Mouse (Mus musculus) lung, embryonic 16.5 days (tissue): ENCODE results near the gene Mapkapk2. TPM values are rescaled to one million over a fixed set of nuclear protein-coding genes. Genes with fewer than 3 reads are reported as not detected.

Experiments used
- ATAC-seq: fragments of 200-750 bp; cut with Nextera tagmentation; 2 replicates; pipeline ENCODE4 v1.8.0; 2017; ENCODE audit warnings: low read depth, mild to moderate bottlenecking, moderate library complexity
- H3K27ac ChIP-seq: fragments of 300-500 bp; sonication (generic); 2 replicates; pipeline ENCODE4 v1.5.1; 2014; ENCODE audit warnings: mild to moderate bottlenecking, control low read depth, low read length
- H3K27me3 ChIP-seq: fragments of 300-500 bp; sonication (generic); 2 replicates; pipeline ENCODE4 v1.6.1; 2014; ENCODE audit warnings: low read depth, low read length, mixed read lengths; ENCODE audit not compliant: control insufficient read depth, insufficient read depth
- H3K36me3 ChIP-seq: fragments of 300-500 bp; sonication (generic); 2 replicates; pipeline ENCODE4 v1.6.1; 2014; ENCODE audit warnings: low read length; ENCODE audit not compliant: control insufficient read depth, insufficient read depth
- H3K4me1 ChIP-seq: fragments of 300-500 bp; sonication (generic); replicated peaks from 2 replicates; pipeline ENCODE4 v1.6.1; 2014; ENCODE audit warnings: low read length, mixed read lengths; ENCODE audit not compliant: control insufficient read depth, insufficient read depth
- H3K4me2 ChIP-seq: fragments of 300-500 bp; sonication (generic); 2 replicates; pipeline ENCODE4 v1.6.1; 2014; ENCODE audit warnings: low read depth, low read length, control low read depth
- H3K4me3 ChIP-seq: fragments of 300-500 bp; sonication (generic); 2 replicates; pipeline ENCODE4 v1.5.1; 2014; ENCODE audit warnings: mild to moderate bottlenecking, low read length, control low read depth
- H3K9ac ChIP-seq: fragments of 300-500 bp; sonication (generic); 2 replicates; pipeline ENCODE4 v1.6.1; 2014; ENCODE audit warnings: low read length, control low read depth
- H3K9me3 ChIP-seq: fragments of 300-500 bp; sonication (generic); 2 replicates; pipeline ENCODE4 v1.6.1; 2016; ENCODE audit warnings: low read length; ENCODE audit not compliant: control insufficient read depth
- WGBS: fragments of 180-500 bp; shearing (Covaris S2); extraction: QIAGEN DNeasy Blood & Tissue Kit; methylation state at CpG from one replicate; pipeline ENCODE4 v1.1.7; 2014; 5-methylcytosine and 5-hydroxymethylcytosine counted together
- polyA plus RNA-seq: library from polyadenylated mRNA; unstranded; fragments of >200 nt; fragmentation: Nextera tagmentation; extraction: Ambion mirVana; gene quantifications from 2 replicates; pipeline ENCODE4 v1.2.1, GENCODE M21; 2015

Mapkapk2 gene
- polyA plus RNA-seq, 1 experiment from 2014 or later = 41.3 TPM

DNA sequence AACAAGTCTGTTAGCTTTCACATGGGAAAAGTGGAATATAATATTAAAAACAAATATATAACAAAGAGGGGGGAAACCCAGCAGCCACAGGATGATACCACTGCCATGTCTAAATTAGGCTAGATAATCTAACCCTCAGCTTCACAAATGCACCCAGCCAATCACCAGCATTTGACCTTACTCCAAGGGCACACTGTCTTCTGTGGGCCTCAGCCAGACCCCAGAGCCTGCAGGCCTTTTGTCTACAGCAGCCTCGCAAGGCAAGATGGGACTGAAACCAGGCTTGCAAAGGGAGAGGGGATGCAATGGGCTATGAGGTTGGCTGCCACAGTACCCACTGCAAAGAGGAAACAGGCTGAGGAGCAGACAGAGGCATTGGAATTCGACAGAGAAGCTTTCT, 55.4 kb downstream of the Mapkapk2 start:
- 64% methylated on average over 2 of the region's 2 CpGs for WGBS
- H3K27ac ChIP-seq = no peak overlapping the region
- H3K4me2 ChIP-seq = no peak overlapping the region
- H3K36me3 ChIP-seq = no peaks in the 10 kb centered on the region
- no peaks in the 10 kb centered on the region for H3K4me1 ChIP-seq
- H3K4me3 ChIP-seq = no peak overlapping the region
- ATAC-seq = no peak
- H3K27me3 ChIP-seq = no peaks in the 10 kb centered on the region
- H3K9ac ChIP-seq = no peak overlapping the region
- H3K9me3 ChIP-seq = no peaks in the 10 kb centered on the region

DNA sequence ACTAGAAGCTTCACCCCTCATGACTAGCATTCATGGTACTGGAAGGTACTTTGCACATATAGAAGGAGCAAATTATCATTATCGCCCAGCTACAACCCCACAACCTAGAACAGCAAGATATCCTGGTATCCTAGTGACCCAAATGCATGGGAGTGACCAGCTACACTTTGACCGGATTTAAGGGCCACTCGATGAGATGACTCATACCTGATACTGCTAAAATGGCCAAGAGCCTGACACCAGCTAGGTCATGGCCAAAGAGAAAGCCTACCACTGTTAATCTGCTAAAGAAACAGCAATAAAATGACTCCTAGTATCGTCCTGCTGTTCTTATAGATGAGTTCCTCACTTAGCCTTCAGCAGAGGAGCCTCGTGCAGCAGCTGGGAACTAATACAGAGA, 58.1 kb downstream of the Mapkapk2 start:
- no peaks in the 10 kb centered on the region for H3K4me1 ChIP-seq
- no peak overlapping the region for H3K4me3 ChIP-seq
- ATAC-seq = no peak
- H3K27me3 ChIP-seq = no peaks in the 10 kb centered on the region
- no peaks in the 10 kb centered on the region for H3K9me3 ChIP-seq
- H3K36me3 ChIP-seq = no peaks in the 10 kb centered on the region
- H3K4me2 ChIP-seq = no peak overlapping the region
- WGBS = 85% methylated on average over 5 of the region's 5 CpGs
- H3K9ac ChIP-seq = no peak overlapping the region
- no peak overlapping the region for H3K27ac ChIP-seq

DNA sequence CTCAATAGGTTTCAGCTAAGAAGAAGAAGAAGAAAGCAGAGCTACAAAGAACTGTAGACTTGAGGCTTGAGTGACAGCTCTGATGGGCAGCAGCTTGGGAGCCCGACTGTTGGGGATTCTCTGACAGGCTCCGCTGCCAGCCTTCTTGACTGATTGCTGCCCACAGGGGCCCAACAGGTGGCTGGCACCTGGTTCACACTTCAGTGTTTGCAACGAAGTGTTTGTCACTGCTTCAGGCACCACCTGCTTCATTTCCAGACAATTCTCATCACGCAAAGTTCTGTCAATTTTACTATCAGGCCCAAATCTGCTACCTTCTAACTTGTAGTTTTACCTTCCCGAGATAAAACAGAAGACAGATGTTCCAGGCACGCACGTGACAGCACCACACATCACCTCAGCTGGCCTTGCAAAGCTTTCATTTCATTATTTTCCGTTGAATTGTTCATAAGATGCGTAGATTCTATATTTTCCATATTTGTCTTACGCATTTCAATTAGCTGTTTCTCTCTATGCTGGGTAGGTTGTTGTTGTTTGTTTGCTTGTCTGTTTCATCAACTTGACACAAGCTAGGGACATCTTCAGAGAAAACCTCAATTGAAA, 59.1 kb downstream of the Mapkapk2 start:
- Histone ChIP-seq H3K9ac (no peak overlapping the region), H3K4me3 (no peak overlapping the region), H3K4me1 (no peaks in the 10 kb centered on the region), H3K36me3 (no peaks in the 10 kb centered on the region), H3K27me3 (no peaks in the 10 kb centered on the region), H3K9me3 (no peaks in the 10 kb centered on the region), H3K4me2 (no peak overlapping the region), H3K27ac (no peak overlapping the region)
- 74% methylated on average over 10 of the region's 10 CpGs for WGBS
- no peak for ATAC-seq

DNA sequence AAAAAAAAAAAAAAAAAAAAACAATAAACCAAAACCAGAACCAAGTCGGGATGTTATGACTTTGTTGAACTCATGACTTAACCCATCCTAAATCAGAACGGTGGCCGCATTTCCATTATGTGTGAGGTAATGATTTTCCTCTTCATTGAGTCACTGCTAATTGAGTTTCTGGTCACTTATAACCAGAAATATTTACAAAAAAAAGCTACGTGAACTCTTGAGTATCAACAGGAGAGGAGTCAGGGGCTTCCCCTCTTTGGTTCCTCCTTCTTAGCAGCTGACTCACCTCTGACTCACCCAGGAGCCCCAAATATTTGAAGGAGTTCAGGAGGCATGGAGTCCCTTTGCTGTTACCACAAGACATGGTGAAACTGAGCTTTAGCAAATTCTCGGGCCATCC, 59.6 kb downstream of the Mapkapk2 start:
- Histone ChIP-seq H3K27me3 (no peaks in the 10 kb centered on the region), H3K9ac (no peak overlapping the region), H3K4me3 (no peak overlapping the region), H3K36me3 (no peaks in the 10 kb centered on the region), H3K9me3 (no peaks in the 10 kb centered on the region), H3K4me2 (no peak overlapping the region), H3K4me1 (no peaks in the 10 kb centered on the region), H3K27ac (no peak overlapping the region)
- WGBS = 88% methylated on average over 5 of the region's 5 CpGs
- ATAC-seq = no peak

DNA sequence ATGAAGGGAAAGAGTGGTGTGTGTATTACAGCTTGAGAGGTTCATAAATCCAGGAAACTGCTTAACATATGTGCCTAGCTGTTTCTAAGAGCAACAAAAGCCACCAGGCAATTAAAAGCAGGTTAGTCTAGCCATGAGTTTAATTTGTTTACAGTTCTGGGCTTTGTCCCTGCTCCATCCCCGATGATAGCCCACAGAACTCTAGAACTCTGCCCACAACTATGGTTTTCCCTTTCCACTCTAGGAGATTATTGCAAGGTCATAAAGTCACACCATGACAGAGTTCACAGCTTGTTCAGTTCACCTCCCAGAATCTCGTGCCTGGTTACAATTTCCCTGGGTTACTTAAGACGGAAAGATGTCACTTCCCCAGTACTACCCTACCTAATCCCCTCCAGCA, 66.4 kb downstream of the Mapkapk2 start:
- Histone ChIP-seq H3K4me2 (no peak overlapping the region), H3K9me3 (no peaks in the 10 kb centered on the region), H3K4me3 (no peak overlapping the region), H3K9ac (no peak overlapping the region), H3K27me3 (no peaks in the 10 kb centered on the region), H3K27ac (no peak overlapping the region), H3K4me1 (no peaks in the 10 kb centered on the region), H3K36me3 (no peaks in the 10 kb centered on the region)
- WGBS = 55% methylated on average over 3 of the region's 3 CpGs
- no peak for ATAC-seq

DNA sequence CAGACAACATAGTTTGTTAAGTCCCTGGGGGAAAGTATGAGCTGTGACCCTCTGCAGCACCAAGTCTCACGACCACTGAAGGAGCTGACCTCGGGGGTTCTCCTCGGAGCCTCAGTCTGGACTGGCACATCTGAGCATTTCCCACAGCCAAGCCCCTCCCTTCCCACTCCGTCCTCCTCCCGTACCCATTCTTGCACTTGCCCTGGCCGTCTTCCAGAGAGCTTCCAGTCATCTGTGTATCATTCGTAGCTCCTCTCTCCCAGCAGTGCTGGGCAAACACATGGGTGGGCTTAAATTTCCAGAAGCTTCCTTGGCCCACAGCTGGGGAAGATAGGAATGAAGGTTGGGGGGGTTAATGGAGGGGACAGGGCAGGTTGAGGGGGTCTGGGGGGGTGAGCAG, 67.4 kb downstream of the Mapkapk2 start:
- no peak for ATAC-seq
- no peaks in the 10 kb centered on the region for H3K9me3 ChIP-seq
- WGBS = 20% methylated on average over 7 of the region's 7 CpGs

DNA sequence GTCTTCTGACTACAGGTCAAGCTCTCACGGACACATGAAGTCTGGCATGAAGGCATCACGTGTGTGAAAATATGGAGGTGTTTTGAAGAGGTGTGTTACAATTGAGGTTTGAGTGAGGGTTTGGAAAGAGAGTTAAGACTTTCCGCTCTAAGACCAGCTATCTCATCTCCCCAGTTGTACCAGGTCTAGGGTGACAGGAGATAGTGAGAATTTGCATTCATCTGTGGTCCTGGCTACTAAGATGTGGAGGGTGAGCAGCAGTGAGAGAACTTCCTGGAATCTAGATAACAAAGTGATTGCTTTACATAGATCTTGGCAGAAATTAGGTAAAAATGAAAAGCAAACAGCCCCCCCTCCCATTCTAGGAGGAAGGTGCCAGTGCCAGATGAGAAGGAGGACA, 68.4 kb downstream of the Mapkapk2 start:
- Histone ChIP-seq H3K9ac (no peak overlapping the region), H3K36me3 (no peaks in the 10 kb centered on the region), H3K4me1 (no peaks in the 10 kb centered on the region), H3K27me3 (no peaks in the 10 kb centered on the region), H3K4me3 (no peak overlapping the region), H3K27ac (no peak overlapping the region), H3K4me2 (no peak overlapping the region), H3K9me3 (no peaks in the 10 kb centered on the region)
- ATAC-seq = no peak
- WGBS = 72% methylated on average over 3 of the region's 3 CpGs

More for the DNA sequence above, 67.4 kb downstream of the Mapkapk2 start:
- Histone ChIP-seq H3K27me3 (no peaks in the 10 kb centered on the region), H3K27ac (no peak overlapping the region), H3K9ac (no peak overlapping the region), H3K36me3 (no peaks in the 10 kb centered on the region), H3K4me3 (no peak overlapping the region), H3K4me1 (no peaks in the 10 kb centered on the region), H3K4me2 (no peak overlapping the region)

DNA sequence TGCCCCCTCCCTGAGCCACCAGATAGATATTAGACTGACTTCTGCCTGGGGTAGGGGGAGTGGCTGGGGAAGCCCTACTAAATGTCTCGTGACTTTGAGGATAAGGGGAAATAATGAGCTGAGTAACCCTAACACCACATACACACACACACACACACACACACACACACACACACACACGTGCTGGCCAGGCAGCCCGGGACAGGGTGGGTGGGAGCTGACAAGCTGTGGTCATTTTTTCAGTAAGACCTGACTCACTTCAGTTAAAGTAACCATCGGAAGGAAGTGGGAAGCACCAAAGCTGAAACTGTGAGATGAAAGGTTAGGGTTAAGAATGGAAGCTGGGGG, 71.8 kb downstream of the Mapkapk2 start:
- H3K27me3 ChIP-seq = no peaks in the 10 kb centered on the region
- H3K9ac ChIP-seq = no peak overlapping the region
- no peaks in the 10 kb centered on the region for H3K36me3 ChIP-seq
- ATAC-seq = no peak
- H3K4me1 ChIP-seq = no peaks in the 10 kb centered on the region
- no peak overlapping the region for H3K4me3 ChIP-seq
- no peaks in the 10 kb centered on the region for H3K9me3 ChIP-seq
- 52% methylated on average over 4 of the region's 4 CpGs for WGBS
- H3K27ac ChIP-seq = no peak overlapping the region
- H3K4me2 ChIP-seq = no peak overlapping the region

DNA sequence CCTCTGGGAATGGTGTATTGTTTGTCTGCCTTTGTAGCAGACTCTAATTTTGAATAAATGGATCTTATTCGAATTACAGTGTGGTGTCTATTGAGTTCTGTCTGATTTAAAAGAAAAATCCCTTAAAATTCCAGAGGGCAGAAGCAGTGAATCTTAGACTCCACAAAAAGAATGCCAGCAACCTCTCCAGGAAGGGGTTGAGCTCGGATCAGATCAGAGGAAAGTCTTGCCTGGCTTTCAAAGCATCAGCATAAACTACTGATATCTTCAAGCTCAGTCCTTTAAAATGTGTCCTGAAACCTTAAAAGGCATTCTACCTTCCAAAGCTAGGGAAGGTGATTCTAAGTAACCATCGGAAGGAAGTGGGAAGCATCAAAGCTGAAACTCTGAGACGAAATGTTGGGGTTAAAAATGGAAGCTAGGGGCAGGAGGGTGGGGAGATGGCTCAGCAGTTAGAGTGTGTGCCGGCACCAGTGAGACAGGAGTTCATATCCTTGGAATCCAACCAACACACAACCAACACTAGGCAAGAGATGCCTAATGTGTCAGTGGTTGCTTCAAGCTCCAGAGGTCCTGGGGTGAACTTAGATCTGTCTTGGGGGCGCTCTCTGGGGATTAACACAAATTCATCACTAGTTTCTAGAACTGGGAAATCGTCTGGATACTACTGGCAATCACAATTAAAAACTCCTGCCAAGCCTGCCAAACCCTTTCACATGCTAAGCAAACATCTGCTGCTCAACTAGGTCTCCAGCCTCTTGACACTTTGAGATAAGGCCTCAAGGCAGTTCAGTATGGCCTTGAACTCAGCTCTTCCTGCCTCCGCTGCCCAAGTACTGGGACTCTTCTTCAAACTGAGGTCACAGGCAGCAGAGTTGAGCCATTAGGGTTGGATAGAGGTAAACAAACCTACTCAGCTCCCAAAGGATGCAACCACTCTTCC, 72.5 kb downstream of the Mapkapk2 start:
- Histone ChIP-seq H3K9me3 (no peaks in the 10 kb centered on the region), H3K4me2 (no peak overlapping the region), H3K4me1 (no peaks in the 10 kb centered on the region), H3K36me3 (no peaks in the 10 kb centered on the region), H3K27me3 (no peaks in the 10 kb centered on the region), H3K9ac (no peak overlapping the region), H3K4me3 (no peak overlapping the region), H3K27ac (no peak overlapping the region)
- no peak for ATAC-seq
- 62% methylated on average over 8 of the region's 8 CpGs for WGBS
